Mouse (Mus musculus) layer of hippocampus, postnatal 10 days (tissue): ENCODE measurements around the gene Trim16. TPM values are rescaled to one million over a fixed set of nuclear protein-coding genes. Genes with fewer than 3 reads are reported as not detected.

Experiments used
- DNase-seq, 2 experiments: peaks; one replicate each; pipeline ENCODE4 v3.0.0; 2021; ENCODE audit warnings: low spot score in 2 of 2
- total RNA-seq, 2 experiments: library from RNA; stranded (reverse); gene quantifications; 2 replicates each; pipeline ENCODE4 v1.2.3; 2021

Trim16 gene
- total RNA-seq, 2 experiments from 2014 or later: 5.3 to 5.5 TPM

DNA sequence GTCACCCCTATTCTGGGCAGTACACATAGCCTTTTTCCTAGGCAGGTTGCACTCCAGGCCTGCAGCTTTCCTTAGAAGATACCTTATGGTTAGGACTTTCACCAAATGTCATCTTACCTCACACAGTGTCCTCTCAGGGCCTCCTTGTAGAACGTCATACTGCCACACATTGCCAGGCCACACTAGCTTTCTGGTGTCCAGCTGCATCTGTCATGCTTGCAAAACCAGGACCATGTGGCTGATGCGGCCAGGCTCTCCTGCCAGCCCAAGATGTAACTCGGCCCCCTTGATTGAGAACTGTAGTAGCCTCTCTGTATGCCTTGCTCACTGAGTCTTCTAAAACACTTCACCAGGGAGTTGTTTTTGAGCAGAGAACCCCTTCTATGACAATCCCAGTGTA lies 7.9 kb downstream of the Trim16 start:
- DNase-seq: no peak

DNA sequence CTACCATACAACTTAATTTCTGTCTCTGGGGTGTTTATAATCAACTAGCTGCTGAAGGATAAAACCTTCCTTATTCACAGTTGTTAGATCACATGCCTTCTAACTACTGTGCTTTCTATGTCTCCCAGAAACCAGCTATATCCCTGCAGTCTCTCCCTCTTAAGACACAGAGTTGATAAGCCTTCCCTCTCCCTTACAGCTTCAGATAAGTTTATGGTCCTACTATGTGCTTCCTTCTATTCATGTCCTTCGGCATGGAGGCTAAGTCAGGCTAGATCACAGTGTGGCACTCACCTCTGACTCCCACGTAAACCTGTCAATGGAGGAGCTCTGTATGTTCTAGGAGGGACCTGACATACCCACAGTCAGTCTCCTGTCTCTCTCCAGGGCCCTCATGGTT lies 10.4 kb downstream of the Trim16 start:
- no peak for DNase-seq

DNA sequence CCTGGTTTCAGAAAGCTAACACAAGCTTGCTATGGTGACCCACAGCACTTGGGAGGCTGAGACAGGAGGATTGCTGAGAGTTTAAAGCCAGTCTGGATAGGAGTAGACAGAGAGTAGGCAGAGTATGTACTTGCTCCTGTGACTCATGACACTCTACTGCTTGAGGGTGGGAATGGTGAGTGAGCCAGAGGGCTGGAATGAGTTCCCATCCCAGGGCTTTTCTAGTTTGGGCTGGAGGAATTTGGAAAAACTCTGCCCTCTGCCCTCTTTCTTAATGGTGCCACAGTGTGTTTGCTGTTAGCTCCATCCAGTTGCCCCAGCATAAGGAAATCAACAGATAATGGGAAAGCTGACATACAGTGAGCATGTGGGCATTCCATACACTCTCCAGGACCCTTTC lies 11.9 kb downstream of the Trim16 start:
- DNase-seq: no peak

DNA sequence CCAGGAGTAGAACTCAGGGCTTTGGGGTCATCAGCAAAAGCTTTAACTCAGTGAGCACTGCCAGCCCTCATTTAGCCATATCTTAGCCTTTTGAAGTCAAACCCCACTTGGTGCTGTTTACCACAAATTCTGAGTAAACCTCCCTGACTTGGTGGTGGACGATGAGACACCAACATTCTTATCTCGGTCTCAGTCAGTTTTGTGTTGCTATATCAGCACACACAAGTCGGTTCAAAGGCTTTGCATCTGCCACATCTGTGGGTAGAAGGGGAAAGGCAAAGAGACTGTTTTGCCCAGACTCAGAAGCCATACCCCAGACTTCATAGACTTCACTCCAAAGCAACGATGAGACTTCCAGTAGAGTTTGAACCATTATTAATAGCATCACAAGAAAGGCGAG lies 24.5 kb downstream of the Trim16 start:
- DNase-seq: no peak

DNA sequence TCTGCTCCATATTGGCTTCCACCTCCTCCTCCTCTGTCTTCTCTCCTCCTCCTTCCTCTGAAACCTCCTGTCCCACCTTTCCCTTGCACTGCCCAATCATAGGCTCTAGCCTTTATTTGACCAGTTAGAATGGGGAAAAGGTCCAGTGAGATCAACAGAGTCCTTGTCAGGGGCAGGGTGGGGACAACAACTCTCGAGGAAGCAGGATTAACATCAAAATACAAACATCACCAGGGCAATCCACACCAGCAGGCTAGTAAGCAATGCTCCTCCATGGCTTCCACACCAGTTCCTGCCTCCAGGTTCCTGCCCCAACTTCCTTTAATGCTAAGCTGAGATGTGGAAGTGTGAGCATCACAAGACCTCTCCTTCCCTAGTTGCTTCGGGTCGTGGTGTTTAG lies 25.7 kb downstream of the Trim16 start:
- no peak for DNase-seq

DNA sequence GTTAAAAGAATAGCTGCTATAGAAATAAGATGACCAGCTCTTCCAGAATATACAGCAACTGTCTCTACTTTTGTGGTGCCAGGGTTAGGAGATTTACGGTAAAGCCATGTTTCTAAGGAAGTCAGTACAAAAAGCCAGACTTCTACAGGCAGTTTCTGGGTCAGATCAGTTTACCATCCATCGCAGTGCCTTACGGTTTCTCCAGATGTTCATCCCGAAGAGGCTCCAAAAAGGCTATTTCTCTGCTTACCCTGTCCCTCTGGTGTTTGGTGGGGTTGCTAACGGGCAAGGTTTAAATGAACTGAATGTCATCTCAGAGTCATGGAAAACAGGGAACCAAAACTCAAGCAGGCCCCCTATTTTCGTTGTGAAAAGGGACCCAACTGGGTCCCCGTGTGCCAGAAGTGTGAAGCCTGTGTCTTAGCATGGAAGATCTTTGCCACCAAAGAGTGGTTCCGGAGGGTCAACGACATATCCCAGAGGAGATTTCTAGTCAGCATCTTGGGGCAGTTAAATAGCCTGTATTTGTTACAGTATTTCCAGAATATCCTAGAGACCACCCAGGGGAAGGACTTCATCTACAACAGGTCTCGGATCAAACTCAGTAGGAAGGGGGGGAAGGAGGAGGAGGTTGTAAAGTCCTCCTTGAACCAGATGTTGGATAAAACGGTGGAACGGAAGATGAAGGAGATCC lies 27.1 kb downstream of the Trim16 start, which contains the start of gene Fbxw10:
Gene Fbxw10 (plus strand): TSS at position 109 of the 694 bp plus-strand sequence.
- DNase-seq: peak; percentile 12 to 17

DNA sequence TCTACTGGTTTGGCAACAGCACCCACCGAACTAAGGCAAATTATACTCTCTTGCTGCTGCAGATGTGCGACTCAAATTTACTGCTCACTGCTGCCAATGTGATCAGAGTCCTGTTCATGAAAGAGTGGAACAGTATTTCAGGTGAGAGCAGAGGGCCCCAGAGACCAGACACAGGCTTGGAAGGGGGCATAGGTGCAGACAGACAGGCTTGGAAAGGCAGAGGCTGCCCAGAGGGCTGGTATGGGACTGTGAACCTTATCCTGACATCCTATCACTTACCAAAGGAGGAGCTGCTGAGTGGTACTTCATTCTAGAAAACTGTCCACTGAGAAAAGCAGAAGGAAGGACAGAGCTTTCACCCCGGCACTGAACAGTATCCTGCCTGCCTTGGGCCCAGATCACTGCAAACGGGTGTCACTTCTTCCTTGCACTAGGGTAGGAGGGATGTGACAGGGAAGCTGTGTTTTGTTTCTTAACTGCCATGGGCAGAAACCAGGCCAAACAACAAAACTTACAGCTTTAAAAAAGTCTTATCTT lies 27.7 kb downstream of the Trim16 start:
- DNase-seq: peak in 1 of 2 experiments; percentile 12

DNA sequence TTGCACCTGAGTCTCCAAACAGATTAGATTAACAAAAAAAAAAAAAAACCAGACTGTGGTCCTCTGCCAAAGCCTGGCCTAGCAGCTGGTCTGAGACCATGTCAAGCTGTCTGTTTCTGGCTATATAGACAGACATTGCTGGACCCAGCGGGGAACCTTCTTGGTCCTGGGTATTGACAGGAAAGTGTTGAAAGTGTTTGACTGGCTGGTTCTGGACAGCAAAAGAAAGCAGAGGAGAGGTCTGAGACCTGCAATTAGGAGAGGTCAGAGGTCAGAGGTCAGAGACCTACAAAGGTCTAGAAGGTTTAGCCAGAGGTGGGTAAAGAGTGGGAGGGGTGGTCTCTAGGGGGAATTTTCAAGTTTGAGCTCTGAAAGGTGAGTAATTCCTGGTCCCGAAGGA lies 28.3 kb downstream of the Trim16 start:
- DNase-seq: no peak

DNA sequence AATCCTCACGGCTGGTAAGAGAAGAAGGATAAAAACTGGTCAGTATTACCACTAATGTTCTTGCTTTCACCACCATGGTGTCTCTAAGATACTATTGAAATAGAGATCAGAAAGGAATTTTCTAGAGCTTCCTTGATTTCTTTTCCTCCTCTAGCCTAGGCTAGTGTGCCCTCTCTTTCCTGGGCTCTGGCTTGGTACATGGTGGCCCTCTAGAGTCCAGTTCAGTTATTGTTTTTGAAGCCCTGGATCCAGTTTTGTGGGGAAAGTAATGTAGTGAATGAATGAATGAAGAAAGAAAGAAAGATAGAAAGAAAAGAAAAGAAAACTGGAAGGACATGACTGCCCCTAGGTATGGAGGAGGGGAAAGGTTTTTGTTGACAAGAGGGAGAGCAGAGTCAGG lies 31.2 kb downstream of the Trim16 start:
- DNase-seq: peak in 1 of 2 experiments; percentile 33

DNA sequence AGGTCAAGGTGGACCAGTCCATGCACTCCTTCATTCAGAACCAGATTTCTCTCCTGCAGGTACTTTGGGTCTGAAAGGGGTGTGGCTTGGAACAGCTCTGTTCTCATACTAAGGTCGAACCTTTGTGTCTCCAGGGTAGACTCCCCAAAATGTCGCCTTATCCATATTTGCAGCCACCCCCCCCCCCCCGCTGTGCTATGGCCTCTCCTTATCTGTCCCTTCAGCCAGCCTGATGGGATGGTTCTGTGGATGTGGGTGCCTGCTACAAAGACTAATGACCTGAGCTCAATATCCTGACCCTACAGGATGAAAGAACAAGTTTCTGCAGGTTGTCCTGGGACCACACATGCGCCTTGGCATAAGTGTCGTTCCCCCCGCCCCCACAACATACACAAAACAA lies 33.3 kb downstream of the Trim16 start:
- DNase-seq: no peak

DNA sequence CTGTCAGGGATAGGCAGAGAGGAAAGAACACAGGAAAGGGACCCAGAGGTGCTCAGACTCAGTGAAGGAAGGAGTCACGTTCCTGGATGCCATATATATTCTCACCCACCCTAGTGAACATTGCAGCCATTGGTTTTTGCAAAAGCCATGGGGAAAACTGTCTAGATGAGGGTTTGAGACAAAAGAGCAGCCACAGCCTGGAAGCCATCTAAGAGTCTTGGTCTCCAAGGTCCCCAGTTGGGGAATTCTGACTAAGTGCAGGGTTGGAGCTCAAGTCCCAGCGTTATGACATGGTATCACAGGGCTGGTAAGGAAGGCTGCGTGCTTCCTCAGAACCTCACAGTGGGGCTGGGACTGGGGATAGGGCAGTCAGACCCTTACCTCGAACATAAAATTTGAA lies 45.5 kb downstream of the Trim16 start:
- DNase-seq: no peak

DNA sequence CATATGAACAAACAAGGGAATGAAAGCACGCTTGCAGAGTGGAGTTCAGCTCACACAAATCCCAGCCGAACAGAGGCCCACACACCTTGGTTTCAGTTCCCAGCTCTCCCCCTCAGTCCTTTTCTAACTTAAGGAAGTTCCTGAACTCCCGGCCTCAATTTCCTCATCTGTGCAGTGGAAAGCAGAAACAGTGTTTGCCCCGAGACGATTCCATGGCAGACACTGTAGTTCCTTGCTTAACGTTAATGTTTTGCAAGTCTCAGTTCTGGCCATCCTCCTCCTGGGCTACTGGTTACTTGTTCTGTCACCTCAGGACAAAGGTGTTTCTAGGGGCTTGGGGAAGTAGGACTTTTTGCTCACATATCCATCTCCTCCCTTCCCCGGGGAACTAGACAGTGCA lies 46.7 kb downstream of the Trim16 start:
- DNase-seq: no peak

DNA sequence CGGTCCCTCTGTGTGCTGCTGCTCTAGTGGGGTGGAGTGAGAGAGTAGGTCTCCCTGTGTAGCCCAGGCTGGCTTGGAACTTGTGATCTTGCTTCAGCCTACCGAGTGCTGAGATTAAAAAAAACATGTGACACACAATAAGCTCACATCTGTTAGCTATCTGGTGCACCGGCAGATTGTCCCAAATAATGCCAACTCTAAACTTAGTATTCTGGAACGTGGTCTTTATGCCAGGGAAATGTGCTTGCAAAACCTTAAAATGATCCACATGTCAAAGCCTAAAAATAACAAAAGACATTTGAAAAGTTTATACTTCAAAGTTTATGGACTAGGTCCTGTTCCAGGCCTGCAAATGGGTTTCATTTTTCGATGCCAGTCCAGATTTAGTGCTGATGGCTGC lies 49.2 kb downstream of the Trim16 start:
- no peak for DNase-seq

DNA sequence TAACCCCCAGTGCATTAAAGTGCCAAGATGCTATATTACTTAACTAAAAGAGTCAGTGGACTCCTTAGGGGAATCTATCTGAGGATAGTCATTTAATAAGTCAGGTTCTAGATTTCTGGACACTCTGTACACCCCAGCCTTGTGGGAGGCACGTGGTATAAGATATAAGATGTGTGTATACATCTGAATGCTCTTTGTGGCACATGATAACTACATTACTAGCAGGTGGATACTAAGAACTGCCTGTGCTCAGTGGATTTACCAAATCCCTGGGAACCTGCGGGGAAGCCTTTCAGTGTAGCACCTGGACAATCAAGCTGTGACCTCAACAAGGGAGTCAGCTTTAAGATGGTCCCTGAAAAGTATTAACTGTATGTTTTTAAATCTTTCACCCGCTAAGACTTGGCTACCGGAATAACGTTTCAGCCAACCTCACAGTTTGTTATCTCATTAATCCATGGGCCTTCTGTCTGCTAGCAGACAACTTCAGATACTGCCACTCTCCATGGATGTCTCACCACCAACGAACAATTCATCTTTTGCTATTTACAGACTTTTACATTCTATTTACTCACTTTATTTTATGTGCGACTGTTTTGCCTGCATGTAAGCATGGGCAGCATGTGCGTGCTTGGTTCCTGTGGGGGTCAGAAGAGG lies 49.8 kb downstream of the Trim16 start:
- no peak for DNase-seq

DNA sequence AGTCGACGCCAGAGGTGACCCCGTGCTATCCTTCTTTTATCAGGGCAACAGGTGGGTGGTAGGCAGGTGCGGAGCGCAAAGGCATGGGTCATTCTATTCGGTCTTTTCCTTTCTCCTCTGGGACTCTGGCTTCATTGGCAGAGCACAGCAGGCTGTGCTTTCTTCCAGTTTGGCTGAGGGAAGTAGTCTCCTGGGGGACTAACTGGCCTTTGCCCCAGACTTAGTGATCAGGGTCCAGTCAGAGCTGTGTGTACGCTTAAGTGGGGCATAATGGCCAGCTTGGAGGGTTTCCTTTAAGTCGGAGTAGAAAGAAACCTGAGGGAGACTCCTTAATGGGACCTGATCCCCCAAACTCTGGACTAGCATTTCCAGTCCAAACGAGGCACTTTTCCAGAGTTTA lies 53.4 kb downstream of the Trim16 start:
- DNase-seq: no peak

DNA sequence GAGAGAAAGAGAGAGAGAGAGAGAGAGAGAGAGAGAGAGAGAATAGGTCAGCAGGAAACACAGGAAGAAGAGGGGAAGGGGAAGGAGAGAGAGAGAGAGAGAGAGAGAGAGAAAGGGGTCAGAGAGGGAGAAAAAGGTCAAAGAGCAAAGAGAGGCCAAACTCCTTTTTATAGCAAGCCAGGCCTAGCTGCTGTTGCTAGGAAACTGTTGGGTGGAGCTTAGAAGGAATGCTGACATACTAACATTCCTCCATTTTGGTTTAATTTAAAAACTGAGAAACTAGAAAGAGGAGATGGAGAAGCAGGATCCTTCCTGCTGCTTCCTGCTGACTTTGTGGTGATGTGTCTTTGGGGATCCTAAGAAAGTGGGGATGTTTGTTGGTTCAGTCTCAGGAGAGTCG lies 55.7 kb downstream of the Trim16 start:
- no peak for DNase-seq

DNA sequence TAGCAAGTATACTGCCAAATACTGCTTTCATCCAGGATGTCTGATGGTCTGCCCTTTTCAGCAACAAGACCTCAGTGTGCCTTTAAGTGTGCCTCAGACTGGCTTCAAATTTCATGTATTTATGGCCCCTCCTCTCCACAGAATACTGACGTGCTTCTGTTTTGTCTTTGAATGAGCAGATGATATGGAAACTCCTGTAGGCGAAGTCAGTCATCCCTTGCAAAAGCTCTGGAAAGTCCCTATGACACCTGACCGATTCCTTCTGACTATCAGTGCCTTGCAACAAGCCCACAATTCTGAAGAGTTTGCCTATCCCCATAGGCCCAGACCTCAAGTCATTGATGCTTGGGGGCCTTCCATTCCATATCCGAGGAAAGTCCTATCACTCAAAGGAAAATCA lies 56.4 kb downstream of the Trim16 start:
- no peak for DNase-seq

DNA sequence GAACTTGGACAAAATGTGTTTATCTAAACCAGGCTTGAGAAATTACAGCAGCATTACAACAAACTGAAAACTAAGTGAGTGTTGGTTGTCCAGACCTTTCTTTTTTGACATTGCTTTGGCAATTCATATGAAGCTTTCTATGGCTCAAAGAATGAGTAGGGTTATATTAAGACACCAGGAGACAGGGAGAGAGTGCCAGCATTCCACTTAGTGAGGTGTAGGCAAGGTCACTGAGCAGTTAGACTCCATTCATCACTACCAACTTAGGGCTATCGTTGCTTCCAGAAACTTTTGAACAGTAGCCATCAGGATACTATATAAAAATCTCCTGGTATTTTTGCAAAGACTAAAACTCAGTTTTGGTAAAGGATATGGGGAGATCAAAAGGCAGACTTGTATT lies 57.4 kb downstream of the Trim16 start:
- no peak for DNase-seq

DNA sequence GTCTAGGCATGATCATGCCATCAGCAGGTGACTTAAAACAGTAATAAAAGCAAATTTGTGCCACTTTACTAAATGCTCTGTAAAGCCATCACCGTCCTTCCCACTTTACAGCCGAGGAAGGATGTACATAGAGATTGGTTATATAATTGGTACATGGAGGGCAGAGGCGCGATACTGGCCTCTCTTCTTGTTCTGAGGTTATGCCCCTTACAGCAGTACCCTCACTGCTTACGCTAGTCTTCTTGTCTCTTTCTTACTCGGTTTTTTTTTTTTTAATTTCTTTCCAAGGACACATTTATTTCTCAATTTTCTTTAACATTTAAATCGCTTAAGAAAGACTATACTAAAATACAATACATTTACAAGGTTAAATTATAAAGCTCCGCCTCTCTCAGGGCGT lies 58.7 kb downstream of the Trim16 start:
- no peak for DNase-seq

DNA sequence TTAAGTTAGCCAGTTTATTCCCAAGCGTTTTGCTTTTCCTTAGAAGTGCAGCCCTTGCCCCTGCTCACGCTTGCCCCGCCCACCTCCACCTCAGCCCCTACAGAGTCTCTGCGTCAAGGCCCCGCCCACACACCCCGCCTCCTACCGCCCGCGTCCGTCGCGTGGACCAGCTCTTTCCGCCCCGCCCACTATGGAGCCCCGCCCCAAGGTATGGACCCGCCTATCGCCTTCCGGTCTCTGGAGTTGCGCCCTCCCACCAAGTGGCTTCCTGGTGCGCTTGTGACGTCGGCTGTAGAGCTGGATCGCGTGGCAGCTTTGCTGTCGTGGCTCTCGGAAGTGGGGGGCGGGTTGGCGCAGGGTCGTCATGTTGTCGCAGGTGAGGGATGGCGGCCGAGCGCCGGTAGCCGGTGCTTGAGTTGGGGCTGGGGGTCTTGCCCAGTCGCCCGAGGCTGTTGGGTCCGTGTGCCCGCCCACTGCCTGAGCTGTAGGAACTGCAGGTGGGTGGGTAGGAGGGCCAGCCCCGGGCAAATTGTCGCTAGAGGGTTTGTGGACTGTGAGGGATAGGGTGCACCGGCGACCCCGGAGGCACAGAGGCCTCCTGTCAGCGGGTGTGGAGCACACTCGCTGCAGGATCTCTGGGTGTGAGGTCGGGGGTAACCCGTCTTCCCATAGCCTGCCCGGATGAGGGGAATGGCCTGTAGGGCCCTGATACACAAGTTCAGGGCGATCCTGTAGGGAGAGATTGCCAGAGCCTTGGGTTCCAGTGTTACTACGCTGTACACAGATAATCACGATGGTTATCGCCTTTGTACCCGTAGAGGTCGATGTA lies 59.4 kb downstream of the Trim16 start, which contains the start of gene Tvp23b:
Gene Tvp23b (plus strand): TSS at position 236 of the 829 bp plus-strand sequence.
- DNase-seq: peak; percentile 96 to 99

DNA sequence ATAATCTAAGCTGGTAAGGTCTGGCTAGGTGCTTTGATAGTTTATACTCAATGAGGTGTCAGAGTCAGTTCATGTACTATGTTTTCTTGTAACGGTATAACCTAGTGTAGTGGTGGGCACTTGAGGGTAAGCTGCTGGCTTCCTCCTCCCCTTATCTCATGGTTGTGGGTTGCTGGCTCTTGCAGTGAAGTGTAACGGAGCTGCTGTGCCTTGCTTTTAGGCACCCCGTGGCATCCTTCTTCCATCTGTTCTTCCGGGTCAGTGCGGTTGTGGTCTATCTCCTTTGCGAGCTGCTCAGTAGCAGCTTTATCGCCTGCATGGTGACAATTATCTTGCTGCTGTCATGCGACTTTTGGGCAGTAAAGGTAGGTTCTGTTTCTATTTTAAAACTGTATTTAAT lies 63.4 kb downstream of the Trim16 start:
- no peak for DNase-seq

DNA sequence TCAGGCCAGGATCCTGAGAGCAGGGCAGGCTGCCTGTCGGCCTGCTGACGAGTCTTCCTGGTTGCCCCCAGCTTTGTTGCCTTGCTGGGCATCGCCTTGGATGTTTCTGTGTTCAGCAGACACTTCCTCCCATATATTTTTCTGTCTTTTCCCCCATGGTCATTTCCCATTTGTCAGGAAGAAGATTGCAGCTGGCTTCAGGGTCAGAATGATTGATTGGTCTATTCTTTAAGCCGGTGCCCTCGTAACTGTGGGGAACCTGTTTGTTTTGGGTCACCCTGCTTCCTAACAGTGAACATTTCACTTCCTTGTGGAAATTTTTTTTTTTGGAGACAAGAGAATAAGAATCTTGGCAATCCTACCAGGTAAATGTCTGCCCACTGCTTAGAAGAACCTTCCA lies 65.3 kb downstream of the Trim16 start:
- no peak for DNase-seq
